Mouse (Mus musculus) limb, embryonic 10.5 days (tissue): ENCODE data around the gene Lrrc45. TPM values are rescaled to one million over a fixed set of nuclear protein-coding genes. Genes with fewer than 3 reads are reported as not detected.
"Not testable (repeated sequence)": the region's sequence is repeated elsewhere in the genome, so short reads cannot be mapped to it uniquely, and the experiment has no call there.

Experiments used
- DNase-seq: peaks from one replicate; pipeline ENCODE4 v3.0.0-alpha.2; 2017; ENCODE audit warnings: low spot score
- H3K27ac ChIP-seq: fragments of 300-500 bp; sonication (generic); 2 replicates; pipeline ENCODE4 v1.5.1; 2016; ENCODE audit warnings: mild to moderate bottlenecking
- H3K27me3 ChIP-seq: fragments of 300-500 bp; sonication (generic); 2 replicates; pipeline ENCODE4 v1.6.1; 2016; ENCODE audit warnings: low read depth, mild to moderate bottlenecking; ENCODE audit not compliant: poor library complexity, severe bottlenecking
- H3K36me3 ChIP-seq: fragments of 300-500 bp; sonication (generic); 2 replicates; pipeline ENCODE4 v1.6.1; 2016; ENCODE audit warnings: mild to moderate bottlenecking, moderate library complexity
- H3K4me1 ChIP-seq: fragments of 300-500 bp; sonication (generic); 2 replicates; pipeline ENCODE4 v1.6.1; 2016
- H3K4me3 ChIP-seq: fragments of 300-500 bp; sonication (generic); 2 replicates; pipeline ENCODE4 v1.5.1; 2016; ENCODE audit warnings: mild to moderate bottlenecking, moderate library complexity
- H3K9me3 ChIP-seq: fragments of 300-500 bp; sonication (generic); replicated peaks from 2 replicates; pipeline ENCODE4 v1.6.1; 2016; ENCODE audit warnings: mild to moderate bottlenecking
- WGBS: fragments of 180-500 bp; shearing (Covaris S2); methylation state at CpG from one replicate; pipeline ENCODE4 v1.1.7; 2016; 5-methylcytosine and 5-hydroxymethylcytosine counted together
- polyA plus RNA-seq: library from polyadenylated mRNA; unstranded; fragments of >200 nt; fragmentation: Nextera tagmentation; extraction: Ambion mirVana; gene quantifications from 2 replicates; pipeline ENCODE4 v1.2.1, GENCODE M21; 2016

Lrrc45 gene
- polyA plus RNA-seq, 1 experiment from 2014 or later: 60.8 TPM

- Histone ChIP-seq H3K27me3 (no peaks in the 10 kb centered on the region), H3K36me3 (no peaks in the 10 kb centered on the region), H3K27ac (no peak overlapping the region), H3K4me3 (no peak overlapping the region), H3K9me3 (no peaks in the 10 kb centered on the region), H3K4me1 (0 out of 2 replicates have a peak, but pooled peaks cover 2% of the 10 kb centered on the region)
- DNase-seq: no peak
- WGBS: 79% methylated on average over 6 of the region's 6 CpGs
Observed at GRCm38 (mm10) chr11:120736424-120736823, 22.7 kb downstream of the Lrrc45 start.

- no peak overlapping the region for H3K4me3 ChIP-seq
- no peaks in the 10 kb centered on the region for H3K9me3 ChIP-seq
- 93% methylated on average over 5 of the region's 5 CpGs for WGBS
- H3K4me1 ChIP-seq: no peaks in the 10 kb centered on the region
- H3K27ac ChIP-seq: no peak overlapping the region
- H3K36me3 ChIP-seq: no peaks in the 10 kb centered on the region
- DNase-seq: no peak
- no peaks in the 10 kb centered on the region for H3K27me3 ChIP-seq
Observed at GRCm38 (mm10) chr11:120740981-120741380, 27.3 kb downstream of the Lrrc45 start.

GRCm38 (mm10) chr11:120744121-120744701, 30.5 kb downstream of the Lrrc45 start:
- WGBS: 77% methylated on average over 7 of the region's 7 CpGs
- Histone ChIP-seq H3K27ac (no peak overlapping the region), H3K36me3 (no peaks in the 10 kb centered on the region), H3K9me3 (no peaks in the 10 kb centered on the region), H3K4me1 (peaks cover 17% of the 10 kb centered on the region), H3K4me3 (no peak overlapping the region), H3K27me3 (no peaks in the 10 kb centered on the region)
- DNase-seq: no peak

GRCm38 (mm10) chr11:120747974-120748373, 34.2 kb downstream of the Lrrc45 start:
- H3K36me3 ChIP-seq: no peaks in the 10 kb centered on the region
- H3K4me3 ChIP-seq: no peak overlapping the region
- H3K27me3 ChIP-seq: no peaks in the 10 kb centered on the region
- peaks cover 17% of the 10 kb centered on the region for H3K4me1 ChIP-seq
- no peak overlapping the region for H3K27ac ChIP-seq
- DNase-seq: no peak
- WGBS: 54% methylated on average over 4 of the region's 4 CpGs
- no peaks in the 10 kb centered on the region for H3K9me3 ChIP-seq

- no peaks in the 10 kb centered on the region for H3K36me3 ChIP-seq
- DNase-seq: no peak
- no peaks in the 10 kb centered on the region for H3K27me3 ChIP-seq
- no peaks in the 10 kb centered on the region for H3K9me3 ChIP-seq
- H3K4me1 ChIP-seq: peaks cover 17% of the 10 kb centered on the region
- H3K27ac ChIP-seq: no peak overlapping the region
- 65% methylated on average over 8 of the region's 8 CpGs for WGBS
- H3K4me3 ChIP-seq: no peak overlapping the region
Observed at GRCm38 (mm10) chr11:120749430-120749829, 35.7 kb downstream of the Lrrc45 start.

- Histone ChIP-seq H3K36me3 (no peaks in the 10 kb centered on the region), H3K27ac (no peak overlapping the region), H3K4me1 (peaks cover 17% of the 10 kb centered on the region), H3K27me3 (no peaks in the 10 kb centered on the region), H3K4me3 (no peak overlapping the region), H3K9me3 (no peaks in the 10 kb centered on the region)
- 83% methylated on average over 4 of the region's 4 CpGs for WGBS
- DNase-seq: no peak
Observed at GRCm38 (mm10) chr11:120751606-120752005, 37.9 kb downstream of the Lrrc45 start.

GRCm38 (mm10) chr11:120760236-120760635, 46.5 kb downstream of the Lrrc45 start:
- peaks cover 26% of the 10 kb centered on the region for H3K27me3 ChIP-seq
- WGBS: 90% methylated on average over 9 of the region's 9 CpGs
- H3K4me3 ChIP-seq: no peak overlapping the region
- H3K9me3 ChIP-seq: peaks cover 8% of the 10 kb centered on the region; the same call in 1 of the 2 replicates
- DNase-seq: no peak
- H3K4me1 ChIP-seq: 0 out of 2 replicates have a peak, but pooled peaks cover 5% of the 10 kb centered on the region
- no peak overlapping the region for H3K27ac ChIP-seq
- H3K36me3 ChIP-seq: no peaks in the 10 kb centered on the region

GRCm38 (mm10) chr11:120761811-120762671, 48.3 kb downstream of the Lrrc45 start:
- H3K36me3 ChIP-seq: no peaks in the 10 kb centered on the region
- H3K27ac ChIP-seq: peak overlapping the region; percentile 9; the same call in 1 of the 2 replicates
- H3K4me3 ChIP-seq: no peak overlapping the region
- H3K27me3 ChIP-seq: peaks cover 32% of the 10 kb centered on the region
- H3K4me1 ChIP-seq: 0 out of 2 replicates have a peak, but pooled peaks cover 5% of the 10 kb centered on the region
- peaks cover 8% of the 10 kb centered on the region; the same call in 1 of the 2 replicates for H3K9me3 ChIP-seq
- WGBS: 76% methylated on average over 14 of the region's 14 CpGs
- DNase-seq: no peak

GRCm38 (mm10) chr11:120762672-120763041, 48.9 kb downstream of the Lrrc45 start, which contains the start of gene Hmga1b:
Gene Hmga1b (plus strand): TSS chr11:120762794.
- H3K36me3 ChIP-seq, H3K4me3 ChIP-seq, H3K4me1 ChIP-seq, H3K9me3 ChIP-seq, DNase-seq: not testable (repeated sequence)
- Histone ChIP-seq H3K27me3 (peaks cover 32% of the 10 kb centered on the region), H3K27ac (peak within 1 kb of the TSS; percentile 9; the same call in 1 of the 2 replicates)
- 20% methylated on average over 14 of the region's 14 CpGs for WGBS

GRCm38 (mm10) chr11:120763121-120763999, 49.6 kb downstream of the Lrrc45 start:
- not testable (repeated sequence) for H3K4me3 ChIP-seq, H3K27ac ChIP-seq, H3K9me3 ChIP-seq, H3K4me1 ChIP-seq, H3K36me3 ChIP-seq, DNase-seq
- H3K27me3 ChIP-seq: peaks cover 32% of the 10 kb centered on the region
- WGBS: 14% methylated on average over 7 of the region's 23 CpGs

- H3K36me3 ChIP-seq, H3K9me3 ChIP-seq, H3K4me1 ChIP-seq, DNase-seq, H3K27ac ChIP-seq, H3K4me3 ChIP-seq: not testable (repeated sequence)
- 75% methylated on average over 5 of the region's 7 CpGs for WGBS
- peaks cover 23% of the 10 kb centered on the region for H3K27me3 ChIP-seq
Observed at GRCm38 (mm10) chr11:120767023-120767422, 53.3 kb downstream of the Lrrc45 start.

- Histone ChIP-seq H3K4me3 (no peak overlapping the region), H3K27me3 (peaks cover 13% of the 10 kb centered on the region; the same call in 1 of the 2 replicates), H3K9me3 (no peaks in the 10 kb centered on the region), H3K4me1 (no peaks in the 10 kb centered on the region), H3K27ac (no peak overlapping the region), H3K36me3 (no peaks in the 10 kb centered on the region)
- WGBS: 80% methylated on average over 1 of the region's 1 CpGs
- no peak for DNase-seq
Observed at GRCm38 (mm10) chr11:120768206-120768605, 54.5 kb downstream of the Lrrc45 start.
